Mouse (Mus musculus) brain, embryonic 14.5 days (tissue): ENCODE data around the gene Acss3.

Experiments
- CTCF ChIP-seq: fragments of 200-500 bp; IDR thresholded peaks from 2 replicates; pipeline ENCODE4 v1.5.1; 2012; ENCODE audit warnings: inconsistent platforms, mild to moderate bottlenecking, moderate library complexity, borderline replicate concordance; ENCODE audit not compliant: insufficient read depth, insufficient read length; ENCODE audit errors: extremely low read depth
- POLR2A ChIP-seq: fragments of 200-500 bp; IDR thresholded peaks from 2 replicates; pipeline ENCODE4 v1.6.1; 2012; ENCODE audit warnings: mild to moderate bottlenecking, inconsistent platforms, borderline replicate concordance; ENCODE audit not compliant: poor library complexity, insufficient read depth, insufficient read length, severe bottlenecking; ENCODE audit errors: extremely low read depth

GRCm38 (mm10) chr10:106936996-106937395 is 186.5 kb downstream of the Acss3 start:
- no peak for TF ChIP-seq CTCF
- no peak for TF ChIP-seq POLR2A
